Mouse (Mus musculus) heart, postnatal 0 days (tissue): ENCODE results near the gene Slc24a4. TPM values are rescaled to one million over a fixed set of nuclear protein-coding genes. Genes with fewer than 3 reads are reported as not detected.

Experiments
- ATAC-seq: fragments of 200-750 bp; cut with Nextera tagmentation; 2 replicates; pipeline ENCODE4 v1.8.0; 2017; ENCODE audit warnings: low read depth, moderate number of reproducible peaks, moderate library complexity; ENCODE audit not compliant: insufficient read depth
- DNase-seq: peaks from one replicate; pipeline ENCODE4 v3.0.0-alpha.2; 2016; ENCODE audit warnings: low spot score
- H3K27ac ChIP-seq: fragments of 300-500 bp; sonication (generic); 2 replicates; pipeline ENCODE4 v1.5.1; 2014; ENCODE audit warnings: low read depth, mild to moderate bottlenecking
- H3K27me3 ChIP-seq: fragments of 300-500 bp; sonication (generic); 2 replicates; pipeline ENCODE4 v1.6.1; 2014; ENCODE audit warnings: low read length, mixed read lengths; ENCODE audit not compliant: control insufficient read depth, insufficient read depth
- H3K36me3 ChIP-seq: fragments of 300-500 bp; sonication (generic); replicated peaks from 2 replicates; pipeline ENCODE4 v1.6.1; 2014; ENCODE audit warnings: low read length, mixed read lengths; ENCODE audit not compliant: control insufficient read depth, insufficient read depth
- H3K4me1 ChIP-seq: fragments of 300-500 bp; sonication (generic); 2 replicates; pipeline ENCODE4 v1.6.1; 2014; ENCODE audit warnings: antibody characterized with exemption; ENCODE audit not compliant: control insufficient read depth, insufficient read depth
- H3K4me2 ChIP-seq: fragments of 300-500 bp; sonication (generic); 2 replicates; pipeline ENCODE4 v1.6.1; 2014; ENCODE audit warnings: low read depth, mild to moderate bottlenecking, low read length, moderate library complexity
- H3K4me3 ChIP-seq: fragments of 300-500 bp; sonication (generic); 2 replicates; pipeline ENCODE4 v1.5.1; 2014; ENCODE audit warnings: low read depth, low read length
- H3K9ac ChIP-seq: fragments of 300-500 bp; sonication (generic); replicated peaks from 2 replicates; pipeline ENCODE4 v1.6.1; 2014; ENCODE audit warnings: low read depth, low read length, mixed read lengths
- H3K9me3 ChIP-seq: fragments of 300-500 bp; sonication (generic); replicated peaks from 2 replicates; pipeline ENCODE4 v1.6.1; 2016; ENCODE audit warnings: low read length; ENCODE audit not compliant: control insufficient read depth
- CTCF ChIP-seq: IDR thresholded peaks from 2 replicates; pipeline ENCODE4 v1.5.1; 2016; ENCODE audit warnings: antibody characterized with exemption, control low read depth, low read depth
- EP300 ChIP-seq: IDR thresholded peaks from 2 replicates; pipeline ENCODE4 v1.6.1; 2016; ENCODE audit warnings: antibody characterized with exemption, low read depth
- WGBS: fragments of 180-500 bp; shearing (Covaris S2); extraction: QIAGEN DNeasy Blood & Tissue Kit; methylation state at CpG from one replicate; pipeline ENCODE4 v1.1.7; 2014; 5-methylcytosine and 5-hydroxymethylcytosine counted together
- polyA plus RNA-seq: library from polyadenylated mRNA; unstranded; fragments of >200 nt; fragmentation: Nextera tagmentation; extraction: Ambion mirVana; gene quantifications from 2 replicates; pipeline ENCODE4 v1.2.1, GENCODE M21; 2015
- total RNA-seq: library from RNA; depleted of rRNA; stranded (reverse); fragments of >200 nt; gene quantifications from 2 replicates; pipeline ENCODE4 v1.2.3, GENCODE M21; 2014; ENCODE audit warnings: low replicate concordance

The Slc24a4 gene
- total and polyA plus RNA-seq, 2 experiments from 2014 or later, result 0.99 to 2.2 TPM

- no peak overlapping the region for H3K4me2 ChIP-seq
- DNase-seq (no peak), ATAC-seq (no peak)
- no peaks in the 10 kb centered on the region for H3K36me3 ChIP-seq
- H3K27me3 ChIP-seq, result no peaks in the 10 kb centered on the region
- peak overlapping the region; percentile 13; the same call in 1 of the 2 replicates for H3K27ac ChIP-seq
- H3K9ac ChIP-seq, result no peak overlapping the region
- peaks cover 44% of the 10 kb centered on the region for H3K4me1 ChIP-seq
- no peak overlapping the region for H3K4me3 ChIP-seq
- no peak for TF ChIP-seq EP300
- TF ChIP-seq CTCF, result no peak
- WGBS, result 44% methylated on average over 6 of the region's 6 CpGs
- H3K9me3 ChIP-seq, result no peaks in the 10 kb centered on the region
Observed at GRCm38 (mm10) chr12:102291686-102292085, 163.2 kb downstream of the Slc24a4 start.

GRCm38 (mm10) chr12:102292501-102293215 lies 164.1 kb downstream of the Slc24a4 start:
- Histone ChIP-seq H3K9me3 (no peaks in the 10 kb centered on the region), H3K36me3 (no peaks in the 10 kb centered on the region), H3K27me3 (no peaks in the 10 kb centered on the region), H3K4me1 (peaks cover 37% of the 10 kb centered on the region), H3K9ac (no peak overlapping the region), H3K4me2 (no peak overlapping the region), H3K27ac (peak overlapping the region; percentile 13; the same call in 1 of the 2 replicates), H3K4me3 (no peak overlapping the region)
- DNase-seq (no peak), ATAC-seq (no peak)
- 63% methylated on average over 7 of the region's 7 CpGs for WGBS
- TF ChIP-seq CTCF (no peak), EP300 (no peak)

GRCm38 (mm10) chr12:102294634-102295033 lies 166.1 kb downstream of the Slc24a4 start:
- no peak overlapping the region for H3K4me3 ChIP-seq
- no peak overlapping the region for H3K9ac ChIP-seq
- no peaks in the 10 kb centered on the region for H3K27me3 ChIP-seq
- H3K4me1 ChIP-seq, result peaks cover 22% of the 10 kb centered on the region
- H3K4me2 ChIP-seq, result no peak overlapping the region
- TF ChIP-seq CTCF, result no peak
- no peak for TF ChIP-seq EP300
- H3K27ac ChIP-seq, result no peak overlapping the region
- WGBS, result 61% methylated on average over 5 of the region's 5 CpGs
- H3K36me3 ChIP-seq, result no peaks in the 10 kb centered on the region
- H3K9me3 ChIP-seq, result no peaks in the 10 kb centered on the region
- DNase-seq (no peak), ATAC-seq (no peak)

- H3K4me1 ChIP-seq, result peaks cover 22% of the 10 kb centered on the region
- no peak overlapping the region for H3K27ac ChIP-seq
- no peak for TF ChIP-seq EP300
- no peak for TF ChIP-seq CTCF
- no peaks in the 10 kb centered on the region for H3K9me3 ChIP-seq
- no peak overlapping the region for H3K4me3 ChIP-seq
- no peaks in the 10 kb centered on the region for H3K36me3 ChIP-seq
- no peak overlapping the region for H3K4me2 ChIP-seq
- no peaks in the 10 kb centered on the region for H3K27me3 ChIP-seq
- ATAC-seq (0 out of 2 replicates have a peak, but pooled peaks have one; percentile 16), DNase-seq (no peak)
- H3K9ac ChIP-seq, result no peak overlapping the region
- 52% methylated on average over 7 of the region's 7 CpGs for WGBS
Observed at GRCm38 (mm10) chr12:102295230-102295629, 166.7 kb downstream of the Slc24a4 start.

- Histone ChIP-seq H3K36me3 (no peaks in the 10 kb centered on the region), H3K4me1 (peaks cover 22% of the 10 kb centered on the region), H3K27ac (no peak overlapping the region), H3K9ac (no peak overlapping the region), H3K9me3 (no peaks in the 10 kb centered on the region), H3K4me2 (no peak overlapping the region), H3K4me3 (no peak overlapping the region), H3K27me3 (no peaks in the 10 kb centered on the region)
- no peak for ATAC-seq
- TF ChIP-seq EP300 (no peak), CTCF (no peak)
- WGBS, result 79% methylated on average over 8 of the region's 8 CpGs
- DNase-seq, result no peak
Observed at GRCm38 (mm10) chr12:102295662-102296061, 167.1 kb downstream of the Slc24a4 start.

- H3K4me1 ChIP-seq, result peaks cover 21% of the 10 kb centered on the region
- TF ChIP-seq EP300 (no peak), CTCF (no peak)
- ATAC-seq (no peak), DNase-seq (no peak)
- H3K9me3 ChIP-seq, result no peaks in the 10 kb centered on the region
- H3K27ac ChIP-seq, result no peak overlapping the region
- WGBS, result 100% methylated on average over 1 of the region's 1 CpGs
- H3K4me2 ChIP-seq, result no peak overlapping the region
- 0 out of 2 replicates have a peak, but pooled peaks cover 3% of the 10 kb centered on the region for H3K36me3 ChIP-seq
- no peak overlapping the region for H3K4me3 ChIP-seq
- H3K9ac ChIP-seq, result no peak overlapping the region
- no peaks in the 10 kb centered on the region for H3K27me3 ChIP-seq
Observed at GRCm38 (mm10) chr12:102296361-102296760, 167.8 kb downstream of the Slc24a4 start.
